Mouse (Mus musculus): ENCODE measurements at regions not wholly inside any gene's neighbourhood (a gene's known extent, or its start where the extent isn't known, plus 50 kb on each side); places are given as distances from the start of the nearest gene placed in this dataset.

GRCm38 (mm10) chr4:71259897-71260296, 497.9 kb downstream of the Gm11232 start:
- TF ChIP-seq MYOG (IDR thresholded peaks at IDR 0.05; ENCODE audit: control insufficient read depth, extremely low read depth, insufficient read length) (no peak), CTCF (IDR thresholded peaks at IDR 0.05; ENCODE audit: control insufficient read depth, insufficient read depth, insufficient read length) (no peak), USF1 (IDR thresholded peaks at IDR 0.05; ENCODE audit: low read depth) (no peak), MAX (IDR thresholded peaks at IDR 0.05) (no peak)
